Mouse (Mus musculus): ENCODE data around the gene Nebl. TPM values are rescaled to one million over a fixed set of nuclear protein-coding genes. Genes with fewer than 3 reads are reported as not detected.
"Not testable (repeated sequence)": the region's sequence is repeated elsewhere in the genome, so short reads cannot be mapped to it uniquely, and the experiment has no call there.

Gene Nebl
- polyA plus RNA-seq, 1 experiment from 2014 or later, result 5.1 TPM

DNA sequence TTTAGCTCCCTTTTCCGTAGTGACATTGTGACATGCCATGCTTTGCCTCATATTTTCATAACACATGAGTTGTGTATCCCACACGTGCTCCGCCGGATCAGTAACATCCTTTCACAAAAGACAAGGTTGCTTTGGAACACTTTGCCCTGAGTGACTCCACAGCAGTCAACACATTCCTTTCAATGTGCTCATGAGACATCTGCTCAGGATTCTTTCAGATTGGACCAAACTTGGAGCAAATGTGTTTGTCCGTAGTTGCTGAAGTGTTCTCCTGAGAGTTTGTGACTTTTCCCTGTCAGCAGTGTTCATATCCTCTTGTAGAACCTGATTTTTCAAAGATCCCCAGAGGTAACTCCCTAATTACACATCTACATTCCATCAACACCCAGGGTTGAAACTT is 414.4 kb downstream of the Nebl start:
- Histone ChIP-seq H3K4me1 (replicated peaks; ENCODE audit: insufficient read depth, low read length) (no peaks in the 10 kb centered on the region), H3K4me3 (replicated peaks; ENCODE audit: low read depth, low read length) (no peak overlapping the region), H3K27ac (no peak overlapping the region), H3K36me3 (ENCODE audit: insufficient read depth, low read length) (no peaks in the 10 kb centered on the region), H3K27me3 (ENCODE audit: insufficient read depth, low read length) (no peaks in the 10 kb centered on the region), H3K9ac (ENCODE audit: low read depth, low read length) (no peak overlapping the region), H3K9me3 (replicated peaks; ENCODE audit: low read length) (no peaks in the 10 kb centered on the region), H3K4me2 (ENCODE audit: low read length) (no peak overlapping the region)
- ATAC-seq (replicated peaks; ENCODE audit: low FRiP score, low read depth), result no peak
- 75% methylated on average over 5 of the region's 5 CpGs for WGBS
- peak; percentile 11 for DNase-seq (ENCODE audit: low spot score)
- TF ChIP-seq CTCF (IDR thresholded peaks at IDR 0.05; ENCODE audit: low read depth), result no peak

DNA sequence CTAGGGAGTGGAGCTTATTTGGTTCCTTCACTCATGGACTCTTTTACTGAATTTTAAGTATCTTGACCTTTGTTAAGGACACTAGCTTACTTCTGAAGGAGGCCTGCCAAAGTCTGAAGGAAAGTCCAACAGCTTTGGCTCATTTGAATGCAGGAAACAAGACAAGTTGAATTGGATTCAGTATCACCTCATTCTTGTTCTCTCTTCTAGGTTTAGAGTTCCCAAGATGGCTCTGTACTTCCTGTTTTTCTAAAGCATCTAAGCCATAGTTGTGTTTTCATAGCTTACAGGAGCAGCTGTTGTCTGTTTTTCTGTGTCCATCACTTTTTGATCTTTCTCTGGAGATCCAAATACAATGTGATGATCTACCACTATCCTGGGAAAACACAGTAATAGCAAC is 429.9 kb downstream of the Nebl start:
- DNase-seq (ENCODE audit: low spot score), result no peak
- TF ChIP-seq CTCF (IDR thresholded peaks at IDR 0.05; ENCODE audit: low read depth), result no peak
- no peak for ATAC-seq (replicated peaks; ENCODE audit: low FRiP score, low read depth)
- no peak overlapping the region for H3K27ac ChIP-seq
- H3K9me3 ChIP-seq (replicated peaks; ENCODE audit: low read length), result no peaks in the 10 kb centered on the region
- H3K4me1 ChIP-seq (replicated peaks; ENCODE audit: insufficient read depth, low read length), result no peaks in the 10 kb centered on the region
- no peaks in the 10 kb centered on the region for H3K27me3 ChIP-seq (ENCODE audit: insufficient read depth, low read length)
- H3K9ac ChIP-seq (ENCODE audit: low read depth, low read length), result no peak overlapping the region
- H3K36me3 ChIP-seq (ENCODE audit: insufficient read depth, low read length), result no peaks in the 10 kb centered on the region
- no peak overlapping the region for H3K4me3 ChIP-seq (replicated peaks; ENCODE audit: low read depth, low read length)
- H3K4me2 ChIP-seq (ENCODE audit: low read length), result no peak overlapping the region

DNA sequence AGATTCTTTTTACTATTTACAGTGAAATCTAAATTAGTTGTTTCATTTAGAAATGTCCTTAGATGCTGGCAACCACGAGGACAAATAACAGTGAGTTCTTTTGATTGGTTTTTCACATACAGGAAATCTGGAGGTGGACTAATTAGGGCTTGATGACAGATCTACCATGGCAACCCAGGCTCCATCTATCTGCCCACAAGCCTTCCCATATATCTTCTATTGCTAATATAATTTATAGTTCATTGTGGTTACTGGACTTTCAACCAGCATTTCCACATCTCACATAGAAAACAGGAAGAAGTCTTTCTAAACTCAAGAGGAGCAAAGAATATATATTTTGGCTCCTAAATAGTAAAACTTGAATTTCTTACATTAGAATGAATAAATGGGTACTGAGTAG is 433.8 kb downstream of the Nebl start:
- H3K27me3 ChIP-seq (ENCODE audit: insufficient read depth, low read length), result no peaks in the 10 kb centered on the region
- H3K27ac ChIP-seq, result no peak overlapping the region
- H3K9ac ChIP-seq (ENCODE audit: low read depth, low read length), result no peak overlapping the region
- no peak for TF ChIP-seq CTCF (IDR thresholded peaks at IDR 0.05; ENCODE audit: low read depth)
- DNase-seq (ENCODE audit: low spot score) (no peak), ATAC-seq (replicated peaks; ENCODE audit: low FRiP score, low read depth) (no peak)
- WGBS, result 62% methylated on average over 1 of the region's 1 CpGs
- H3K4me2 ChIP-seq (ENCODE audit: low read length), result no peak overlapping the region
- no peaks in the 10 kb centered on the region for H3K4me1 ChIP-seq (replicated peaks; ENCODE audit: insufficient read depth, low read length)
- H3K9me3 ChIP-seq (replicated peaks; ENCODE audit: low read length), result no peaks in the 10 kb centered on the region
- no peaks in the 10 kb centered on the region for H3K36me3 ChIP-seq (ENCODE audit: insufficient read depth, low read length)
- H3K4me3 ChIP-seq (replicated peaks; ENCODE audit: low read depth, low read length), result no peak overlapping the region

DNA sequence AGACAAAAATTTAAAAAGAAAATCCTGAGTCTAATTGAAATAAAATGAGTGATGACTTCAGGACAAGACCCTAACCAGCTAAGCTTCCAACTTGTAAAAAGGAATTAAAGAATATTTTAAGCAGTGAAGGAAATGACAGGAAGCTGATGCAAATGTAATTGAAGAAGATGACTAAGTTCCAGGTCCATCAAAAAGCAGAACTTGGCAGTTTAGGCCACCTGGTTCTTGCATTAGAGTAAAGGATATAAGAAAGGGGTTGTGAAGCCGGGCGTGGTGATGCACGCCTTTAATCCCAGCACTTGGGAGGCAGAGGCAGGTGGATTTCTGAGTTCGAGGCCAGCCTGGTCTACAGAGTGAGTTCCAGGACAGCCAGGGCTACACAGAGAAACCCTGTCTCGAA is 436.0 kb downstream of the Nebl start:
- not testable (repeated sequence) for H3K27ac ChIP-seq; H3K27me3 ChIP-seq (ENCODE audit: insufficient read depth, low read length); H3K9ac ChIP-seq (ENCODE audit: low read depth, low read length); H3K9me3 ChIP-seq (replicated peaks; ENCODE audit: low read length); H3K36me3 ChIP-seq (ENCODE audit: insufficient read depth, low read length); H3K4me2 ChIP-seq (ENCODE audit: low read length); DNase-seq (ENCODE audit: low spot score); H3K4me3 ChIP-seq (replicated peaks; ENCODE audit: low read depth, low read length); H3K4me1 ChIP-seq (replicated peaks; ENCODE audit: insufficient read depth, low read length); ATAC-seq (replicated peaks; ENCODE audit: low FRiP score, low read depth)
- 95% methylated on average over 4 of the region's 5 CpGs for WGBS

Small RNA genes within 50 kb of the gene (microRNA-seq; reads per million reads assigned to microRNA genes)
- not detected for gene Mir6419

Data from kidney, postnatal 0 days (tissue).